Mouse (Mus musculus): Measurements from ENCODE around the gene Tnfrsf1b.

DNA sequence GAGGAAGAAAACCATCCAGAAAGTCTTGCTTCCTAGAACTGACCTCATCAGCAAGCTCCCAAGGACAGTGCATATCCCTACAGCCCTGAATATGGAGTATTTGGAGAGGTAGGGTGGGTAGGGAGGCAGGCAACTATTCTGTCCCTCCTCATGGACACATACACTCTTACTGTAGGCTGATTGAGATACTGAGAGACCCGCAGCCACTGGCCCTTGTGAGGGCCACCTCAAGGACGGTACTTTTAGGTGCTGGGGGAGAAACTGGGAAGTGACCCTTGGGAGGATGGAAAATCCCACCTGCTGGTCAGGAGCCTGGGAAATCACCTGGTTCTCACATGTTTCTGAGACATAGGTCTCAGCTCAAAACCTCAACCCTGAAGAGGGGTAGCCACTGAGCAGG is 886 bp upstream of the Tnfrsf1b start:
- TF ChIP-seq POLR2A (IDR thresholded peaks at IDR 0.05; ENCODE audit: control insufficient read depth, extremely low read depth, insufficient read depth, low read length, poor library complexity) (no peak), CTCF (IDR thresholded peaks at IDR 0.05; ENCODE audit: borderline replicate concordance, control insufficient read depth, extremely low read depth, insufficient read depth, low read length, poor library complexity) (no peak)

Data from thymus, adult 2 months (tissue).